Mouse (Mus musculus): ENCODE results near the gene Inha.

- TF ChIP-seq CTCF (IDR thresholded peaks at IDR 0.05; ENCODE audit: control insufficient read depth, insufficient read depth, insufficient replicate concordance, low read depth, low read length) (no peak), POLR2A (IDR thresholded peaks at IDR 0.05; ENCODE audit: control insufficient read depth, low read depth, low read length) (no peak)
Measured at GRCm38 (mm10) chr1:75476441-75476840, 30.4 kb upstream of the Inha start.
